ENCODE assay signal across 16 mouse cellular contexts in the genomic region with DNA sequence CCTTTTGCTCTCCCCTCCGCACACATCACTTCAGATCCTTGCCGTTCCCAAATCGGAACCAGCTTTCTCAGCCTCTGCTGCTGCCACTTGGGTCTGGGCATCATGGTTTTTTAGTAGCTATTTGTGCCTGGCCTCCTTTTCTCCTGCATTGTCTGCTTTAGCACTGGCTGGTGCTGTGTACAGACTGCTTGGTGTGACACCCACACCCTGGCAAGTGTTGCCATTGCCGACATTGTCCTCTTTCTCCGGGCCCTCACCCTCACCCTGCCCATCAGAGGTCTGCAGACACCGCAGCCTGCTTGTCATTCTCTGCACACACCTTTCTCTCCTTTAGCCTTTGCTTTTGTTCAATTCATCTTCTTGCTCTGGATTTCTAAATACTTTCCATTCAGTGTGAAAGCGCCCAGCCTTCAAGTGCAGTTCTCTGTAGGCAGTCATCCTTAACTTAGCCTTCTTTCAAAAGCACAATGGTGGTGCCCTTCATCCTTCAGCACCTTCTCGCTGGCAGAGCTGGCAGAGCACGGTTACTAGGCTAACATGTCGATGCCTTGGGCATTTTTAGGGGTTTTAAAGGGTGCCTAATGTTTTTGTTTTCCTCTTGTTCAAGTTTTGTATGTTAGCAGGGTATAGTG. TPM values are rescaled to one million over a fixed set of nuclear protein-coding genes. Genes with fewer than 3 reads are reported as not detected.
A peak's percentile ranks its signal among the peaks of the same experiment; 100 is the strongest.
DNase-seq lines count a peak whose midpoint lies in the region; ATAC-seq lines count a peak whose summit lies in the region.
"Had no signal": no experiment of that assay in that cellular context is flagged by ENCODE, and none has a peak within 500 bp of the region (broad histone marks: within the 10 kb centered on the region; RNA-seq: fewer than 3 reads in every experiment).

No protein-coding gene starts in this region.

- DNase-seq in heart, adult 11 months: peak; percentile 60
- DNase-seq in heart, postnatal 4 days: no peak
- peak; percentile 21 for DNase-seq in right cerebral cortex, adult 18-20 months
- no peak for DNase-seq in right cerebral cortex, adult 2 months (ENCODE audit: low spot score in 2 of 2)
- no peak for DNase-seq in spleen, adult 12 weeks (ENCODE audit: low spot score)
- DNase-seq in Muller cell, postnatal 12 days (ENCODE audit: inconsistent ontology term): no peak
- DNase-seq: cerebellum, adult 2 months; heart, postnatal 36 days; kidney, adult 2 months; lung, postnatal 10 days; right cerebral cortex, postnatal 14 days had no signal

- 73% methylated on average over 10 of the region's 10 CpGs for WGBS in midbrain, embryonic 13.5 days

- H3K27ac ChIP-seq in midbrain, embryonic 13.5 days: peak overlapping the region; percentile 47; the same call in 1 of the 2 replicates
- H3K27ac ChIP-seq: embryonic facial prominence, embryonic 12.5 days; limb, embryonic 13.5 days; liver, embryonic 15.5 days had no signal

- H3K36me3 ChIP-seq in midbrain, embryonic 13.5 days: peaks cover 44% of the 10 kb centered on the region

- H3K27me3 ChIP-seq in midbrain, embryonic 13.5 days: no peaks in the 10 kb centered on the region
- H3K27me3 ChIP-seq: embryonic facial prominence, embryonic 12.5 days; heart, embryonic 12.5 days; limb, embryonic 13.5 days; liver, embryonic 15.5 days had no signal

- H3K9me3 ChIP-seq in midbrain, embryonic 13.5 days: no peaks in the 10 kb centered on the region
- H3K9me3 ChIP-seq: embryonic facial prominence, embryonic 12.5 days; heart, embryonic 12.5 days; limb, embryonic 13.5 days; liver, embryonic 15.5 days had no signal

- no peak overlapping the region for H3K4me2 ChIP-seq in midbrain, embryonic 13.5 days (replicated peaks)
- H3K4me2 ChIP-seq: embryonic facial prominence, embryonic 12.5 days; heart, embryonic 12.5 days; limb, embryonic 13.5 days; liver, embryonic 15.5 days had no signal

- no peak overlapping the region for H3K4me3 ChIP-seq in midbrain, embryonic 13.5 days (replicated peaks)
- H3K4me3 ChIP-seq: embryonic facial prominence, embryonic 12.5 days; heart, embryonic 12.5 days; limb, embryonic 13.5 days; liver, embryonic 15.5 days had no signal

- ATAC-seq in midbrain, embryonic 13.5 days: peak; percentile 63

- H3K4me1 ChIP-seq in midbrain, embryonic 13.5 days (replicated peaks): 0 out of 2 replicates have a peak, but pooled peaks cover 5% of the 10 kb centered on the region
- H3K4me1 ChIP-seq: embryonic facial prominence, embryonic 12.5 days; limb, embryonic 13.5 days had no signal

- no peak overlapping the region for H3K9ac ChIP-seq in midbrain, embryonic 13.5 days (replicated peaks)
- H3K9ac ChIP-seq: embryonic facial prominence, embryonic 12.5 days; heart, embryonic 12.5 days; limb, embryonic 13.5 days; liver, embryonic 15.5 days had no signal

RNA-seq across cellular contexts. Expression of a gene that starts 29.5 kb away (rescaled TPM):
- 10 to 100 TPM; 48.8 to 50.5 TPM for total RNA-seq in heart, postnatal 4 days (2021)
- polyA plus RNA-seq in midbrain, embryonic 13.5 days (2015; fragmentation: Nextera tagmentation; extraction: Ambion mirVana): 27.2 and 27.4 TPM in 2 replicates

RNA-seq across cellular contexts. Expression of a gene that starts 39.8 kb away (rescaled TPM):
- total RNA-seq in heart, postnatal 4 days (2021): 10 to 100 TPM; 17.4 to 18.0 TPM
- 3.7 and 3.9 TPM in 2 replicates for polyA plus RNA-seq in midbrain, embryonic 13.5 days (2015; fragmentation: Nextera tagmentation; extraction: Ambion mirVana)

RNA-seq across cellular contexts. Expression of a gene that starts 54.7 kb away (rescaled TPM):
- 1 to 10 TPM; 9.3 to 9.9 TPM for total RNA-seq in heart, postnatal 4 days (2021)
- polyA plus RNA-seq in midbrain, embryonic 13.5 days (2015; fragmentation: Nextera tagmentation; extraction: Ambion mirVana): 37.3 and 38.0 TPM in 2 replicates

Comparison
In these comparisons a context has a peak if more than half of its experiments do, and no peak if none do; other contexts are left out.
1. DNase-seq: peak in heart, adult 11 months (single experiment) and right cerebral cortex, adult 18-20 months (single experiment); none in heart, postnatal 4 days (single experiment), right cerebral cortex, adult 2 months (0 of 2), spleen, adult 12 weeks (single experiment) and Muller cell, postnatal 12 days (single experiment).